Mouse (Mus musculus) lung, postnatal 0 days (tissue): ENCODE measurements around the gene Dst. TPM values are rescaled to one million over a fixed set of nuclear protein-coding genes. Genes with fewer than 3 reads are reported as not detected.

Source experiments
- ATAC-seq: fragments of 200-750 bp; cut with Nextera tagmentation; 2 replicates; pipeline ENCODE4 v1.8.0; 2017; ENCODE audit warnings: moderate library complexity
- DNase-seq: peaks from one replicate; pipeline ENCODE4 v3.0.0-alpha.2; 2016; ENCODE audit warnings: low spot score
- H3K27ac ChIP-seq: fragments of 300-500 bp; sonication (generic); 2 replicates; pipeline ENCODE4 v1.5.1; 2014; ENCODE audit warnings: antibody characterized with exemption, mild to moderate bottlenecking, low read length, mixed read lengths
- H3K27me3 ChIP-seq: fragments of 300-500 bp; sonication (generic); replicated peaks from 2 replicates; pipeline ENCODE4 v1.6.1; 2014; ENCODE audit warnings: low read length, mixed read lengths; ENCODE audit not compliant: insufficient read depth
- H3K36me3 ChIP-seq: fragments of 300-500 bp; sonication (generic); 2 replicates; pipeline ENCODE4 v1.6.1; 2014; ENCODE audit warnings: low read length, mixed read lengths; ENCODE audit not compliant: insufficient read depth
- H3K4me1 ChIP-seq: fragments of 300-500 bp; sonication (generic); 2 replicates; pipeline ENCODE4 v1.6.1; 2014; ENCODE audit warnings: antibody characterized with exemption, low read depth, low read length, mixed read lengths; ENCODE audit not compliant: insufficient read depth
- H3K4me2 ChIP-seq: fragments of 300-500 bp; sonication (generic); replicated peaks from 2 replicates; pipeline ENCODE4 v1.6.1; 2014; ENCODE audit warnings: low read depth, mild to moderate bottlenecking, low read length, moderate library complexity, mixed read lengths
- H3K4me3 ChIP-seq: fragments of 300-500 bp; sonication (generic); 2 replicates; pipeline ENCODE4 v1.5.1; 2014; ENCODE audit warnings: low read depth, low read length
- H3K9ac ChIP-seq: fragments of 300-500 bp; sonication (generic); replicated peaks from 2 replicates; pipeline ENCODE4 v1.6.1; 2014; ENCODE audit warnings: low read depth, mild to moderate bottlenecking
- H3K9me3 ChIP-seq: fragments of 300-500 bp; sonication (generic); 2 replicates; pipeline ENCODE4 v1.6.1; 2016; ENCODE audit warnings: low read length, mixed read lengths
- CTCF ChIP-seq: IDR thresholded peaks from 2 replicates; pipeline ENCODE4 v1.5.1; 2016; ENCODE audit warnings: antibody characterized with exemption, mild to moderate bottlenecking
- EP300 ChIP-seq: IDR thresholded peaks from 2 replicates; pipeline ENCODE4 v1.6.1; 2016; ENCODE audit warnings: antibody characterized with exemption, mild to moderate bottlenecking, control low read depth
- WGBS: fragments of 180-500 bp; shearing (Covaris S2); extraction: QIAGEN DNeasy Blood & Tissue Kit; methylation state at CpG from one replicate; pipeline ENCODE4 v1.1.7; 2014; 5-methylcytosine and 5-hydroxymethylcytosine counted together
- microRNA-seq: library from miRNA; unstranded; fragments of <30 nt; microRNA quantifications from one replicate; pipeline ENCODE4, GENCODE M21; 2016
- polyA plus RNA-seq: library from polyadenylated mRNA; unstranded; fragments of >200 nt; fragmentation: Nextera tagmentation; extraction: Ambion mirVana; gene quantifications from 2 replicates; pipeline ENCODE4 v1.2.1, GENCODE M21; 2015

Gene Dst
- polyA plus RNA-seq, 1 experiment from 2014 or later: 18.1 TPM

DNA sequence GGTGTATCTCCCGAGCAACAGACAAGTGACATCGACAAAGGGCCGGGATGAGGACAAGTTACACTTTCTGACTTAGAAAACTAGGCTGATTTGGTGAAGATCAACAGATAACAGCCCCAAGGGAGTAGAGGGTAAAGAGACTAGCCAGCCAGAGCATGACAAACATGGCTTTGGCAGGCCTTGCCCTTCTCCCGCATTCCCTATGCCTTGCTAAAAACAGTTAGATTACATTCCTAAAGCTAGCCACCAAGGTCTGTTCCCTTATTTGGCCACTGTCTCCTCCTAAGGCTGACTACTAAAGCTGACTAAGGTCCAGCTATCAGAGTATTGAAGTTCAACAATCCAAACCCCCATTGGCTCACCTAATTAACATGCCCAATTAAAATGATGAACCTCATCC lies 404.8 kb downstream of the Dst start:
- no peak for ATAC-seq
- Histone ChIP-seq H3K27me3 (no peaks in the 10 kb centered on the region), H3K4me1 (no peaks in the 10 kb centered on the region), H3K9me3 (no peaks in the 10 kb centered on the region), H3K27ac (no peak overlapping the region), H3K4me2 (no peak overlapping the region), H3K4me3 (no peak overlapping the region), H3K36me3 (peaks cover 2% of the 10 kb centered on the region; the same call in 1 of the 2 replicates), H3K9ac (no peak overlapping the region)
- TF ChIP-seq EP300 (no peak), CTCF (no peak)
- DNase-seq: no peak
- 91% methylated on average over 4 of the region's 4 CpGs for WGBS

DNA sequence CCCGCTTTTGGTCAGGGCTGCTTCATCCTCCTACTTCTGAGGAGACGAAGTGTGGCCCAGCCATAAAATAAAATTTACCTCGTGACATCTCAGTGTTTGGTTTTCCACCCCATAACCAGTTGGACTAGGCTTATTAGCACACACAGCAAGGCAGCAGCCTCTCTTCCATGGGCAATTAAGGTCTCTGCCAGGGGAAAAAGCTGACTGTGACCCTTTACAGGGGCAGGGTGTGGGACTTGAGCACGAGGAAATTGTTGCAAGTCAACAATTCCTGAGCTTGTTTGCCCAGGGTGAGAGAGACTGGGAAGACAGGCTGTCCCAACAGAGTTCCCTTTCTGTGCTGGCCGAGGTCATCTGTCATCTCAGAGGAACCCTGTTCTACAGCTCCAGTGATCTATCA lies 407.4 kb downstream of the Dst start:
- no peak for DNase-seq
- no peak overlapping the region for H3K4me2 ChIP-seq
- WGBS: 52% methylated on average over 5 of the region's 5 CpGs

DNA sequence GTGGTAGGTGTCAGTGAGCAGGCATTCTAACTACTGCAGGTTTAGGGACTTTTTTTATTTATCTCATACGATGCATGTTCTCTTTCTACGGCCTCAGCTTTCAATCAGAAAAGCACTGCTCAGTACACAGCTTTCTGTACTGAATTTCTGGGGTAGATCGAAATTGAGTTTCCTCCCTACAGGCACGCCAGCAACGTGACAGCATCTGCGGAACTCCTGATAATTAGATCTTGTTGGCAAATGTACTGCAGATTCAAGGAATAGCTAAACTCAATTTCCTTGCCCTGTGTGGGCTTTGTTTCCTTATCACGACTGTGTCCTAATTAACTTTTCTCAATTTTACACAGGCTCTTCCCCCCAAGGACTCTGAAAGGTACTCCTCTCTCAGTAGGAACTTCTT lies 416.2 kb downstream of the Dst start:
- H3K4me3 ChIP-seq: no peak overlapping the region
- no peaks in the 10 kb centered on the region for H3K9me3 ChIP-seq
- no peak overlapping the region for H3K27ac ChIP-seq
- ATAC-seq (no peak), DNase-seq (no peak)
- H3K36me3 ChIP-seq: no peaks in the 10 kb centered on the region
- no peaks in the 10 kb centered on the region for H3K4me1 ChIP-seq
- 83% methylated on average over 7 of the region's 7 CpGs for WGBS
- H3K4me2 ChIP-seq: no peak overlapping the region
- H3K9ac ChIP-seq: no peak overlapping the region
- H3K27me3 ChIP-seq: no peaks in the 10 kb centered on the region
- TF ChIP-seq EP300: no peak
- TF ChIP-seq CTCF: no peak

More for the DNA sequence above, 407.4 kb downstream of the Dst start:
- no peak overlapping the region for H3K27ac ChIP-seq
- H3K36me3 ChIP-seq: no peaks in the 10 kb centered on the region
- H3K27me3 ChIP-seq: no peaks in the 10 kb centered on the region
- no peaks in the 10 kb centered on the region for H3K9me3 ChIP-seq
- H3K9ac ChIP-seq: no peak overlapping the region
- no peak overlapping the region for H3K4me3 ChIP-seq
- no peaks in the 10 kb centered on the region for H3K4me1 ChIP-seq
- no peak for ATAC-seq
- TF ChIP-seq CTCF (no peak), EP300 (no peak)

DNA sequence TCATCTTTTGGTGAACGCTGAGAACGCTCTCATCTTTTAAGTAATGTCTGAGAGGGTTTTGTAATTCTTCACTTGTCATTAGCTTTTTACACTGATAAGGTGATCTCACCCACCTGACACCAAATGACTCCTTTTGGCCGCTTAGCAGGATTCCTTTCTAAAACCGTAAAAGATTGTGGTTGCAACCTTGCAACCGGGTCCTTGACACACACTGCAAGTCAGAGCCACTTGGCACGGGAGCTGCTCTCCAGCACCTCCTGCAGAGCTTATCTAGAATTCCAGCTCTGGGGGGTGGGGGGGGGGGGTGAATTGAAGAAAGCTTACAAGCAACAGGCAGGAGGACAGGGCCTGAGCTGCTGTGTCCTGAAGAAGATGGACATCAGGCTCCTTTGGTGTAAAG lies 420.6 kb downstream of the Dst start:
- no peaks in the 10 kb centered on the region for H3K27me3 ChIP-seq
- TF ChIP-seq CTCF (no peak), EP300 (no peak)
- ATAC-seq (no peak), DNase-seq (no peak)
- no peaks in the 10 kb centered on the region for H3K4me1 ChIP-seq
- H3K27ac ChIP-seq: no peak overlapping the region
- no peaks in the 10 kb centered on the region for H3K9me3 ChIP-seq
- H3K4me3 ChIP-seq: no peak overlapping the region
- no peak overlapping the region for H3K9ac ChIP-seq
- H3K36me3 ChIP-seq: no peaks in the 10 kb centered on the region
- H3K4me2 ChIP-seq: no peak overlapping the region
- 49% methylated on average over 6 of the region's 6 CpGs for WGBS

DNA sequence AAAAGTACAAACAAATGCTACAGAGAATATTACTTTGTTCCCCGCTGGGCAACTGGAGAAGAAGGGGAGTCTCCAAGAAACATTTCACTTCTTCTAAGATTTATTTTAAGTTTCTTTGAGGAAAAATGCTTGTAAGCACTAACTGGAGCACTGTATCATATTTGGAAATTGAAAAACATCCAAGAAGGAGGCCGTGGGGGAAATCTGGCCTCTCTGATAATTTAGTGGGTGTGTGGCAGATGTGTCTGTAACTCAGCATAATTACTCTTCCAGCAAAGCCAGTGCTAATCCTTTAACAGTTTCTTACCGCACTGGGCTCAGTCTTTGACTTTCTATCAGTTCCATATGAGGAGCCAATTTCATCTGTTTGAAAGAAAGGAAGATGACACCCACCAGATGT lies 423.7 kb downstream of the Dst start:
- H3K27me3 ChIP-seq: no peaks in the 10 kb centered on the region
- no peak overlapping the region for H3K27ac ChIP-seq
- ATAC-seq: no peak
- no peak overlapping the region for H3K9ac ChIP-seq
- H3K36me3 ChIP-seq: no peaks in the 10 kb centered on the region
- DNase-seq: peak; percentile 9
- H3K4me1 ChIP-seq: no peaks in the 10 kb centered on the region
- 61% methylated on average over 3 of the region's 3 CpGs for WGBS
- no peak for TF ChIP-seq EP300
- no peak for TF ChIP-seq CTCF
- no peak overlapping the region for H3K4me2 ChIP-seq
- H3K4me3 ChIP-seq: no peak overlapping the region
- H3K9me3 ChIP-seq: no peaks in the 10 kb centered on the region

Small RNA genes within 50 kb of the gene (microRNA-seq; reads per million reads assigned to microRNA genes)
- gene Mir6896: not detected

Other genes starting within 250 kb of the Dst start
- 7.1 and 7.6 TPM in 2 replicates for gene Prim2, start 238.4 kb upstream of the Dst start, polyA plus RNA-seq
- 13.1 and 14.2 TPM in 2 replicates for gene Rab23, start 188.3 kb upstream of the Dst start, polyA plus RNA-seq
- gene Bag2, start 150.4 kb upstream of the Dst start, polyA plus RNA-seq: 16.3 and 17.4 TPM in 2 replicates
- 11.3 and 12.2 TPM in 2 replicates for gene Zfp451, start 93.6 kb upstream of the Dst start, polyA plus RNA-seq
- 0.45 and 0.63 TPM in 2 replicates for gene Bend6, start 409 bp upstream of the Dst start, polyA plus RNA-seq